Mouse (Mus musculus) embryonic facial prominence, embryonic 12.5 days (tissue): Measurements from ENCODE around the gene Sh2d2a. TPM values are rescaled to one million over a fixed set of nuclear protein-coding genes. Genes with fewer than 3 reads are reported as not detected.
"Not testable (repeated sequence)": the region's sequence is repeated elsewhere in the genome, so short reads cannot be mapped to it uniquely, and the experiment has no call there.

ENCODE experiments used
- ATAC-seq: fragments of 200-750 bp; cut with Nextera tagmentation; 2 replicates; pipeline ENCODE4 v1.8.0; 2017; ENCODE audit not compliant: insufficient number of reproducible peaks, insufficient read depth, low FRiP score, low TSS enrichment
- H3K27ac ChIP-seq: fragments of 300-500 bp; sonication (generic); 2 replicates; pipeline ENCODE4 v1.5.1; 2016; ENCODE audit warnings: mild to moderate bottlenecking
- H3K27me3 ChIP-seq: fragments of 300-500 bp; sonication (generic); 2 replicates; pipeline ENCODE4 v1.6.1; 2016; ENCODE audit warnings: mild to moderate bottlenecking, moderate library complexity
- H3K36me3 ChIP-seq: fragments of 300-500 bp; sonication (generic); 2 replicates; pipeline ENCODE4 v1.6.1; 2016; ENCODE audit warnings: mild to moderate bottlenecking
- H3K4me1 ChIP-seq: fragments of 300-500 bp; sonication (generic); 2 replicates; pipeline ENCODE4 v1.6.1; 2016
- H3K4me2 ChIP-seq: fragments of 300-500 bp; sonication (generic); replicated peaks from 2 replicates; pipeline ENCODE4 v1.6.1; 2016; ENCODE audit warnings: mild to moderate bottlenecking, moderate library complexity
- H3K4me3 ChIP-seq: fragments of 300-500 bp; sonication (generic); 2 replicates; pipeline ENCODE4 v1.5.1; 2016; ENCODE audit warnings: mild to moderate bottlenecking
- H3K9ac ChIP-seq: fragments of 300-500 bp; sonication (generic); 2 replicates; pipeline ENCODE4 v1.6.1; 2016; ENCODE audit warnings: mild to moderate bottlenecking, moderate library complexity
- H3K9me3 ChIP-seq: fragments of 300-500 bp; sonication (generic); 2 replicates; pipeline ENCODE4 v1.6.1; 2016; ENCODE audit warnings: mild to moderate bottlenecking, moderate library complexity
- WGBS: fragments of 180-500 bp; shearing (Covaris S2); methylation state at CpG from one replicate; pipeline ENCODE4 v1.1.7; 2016; 5-methylcytosine and 5-hydroxymethylcytosine counted together
- polyA plus RNA-seq: library from polyadenylated mRNA; unstranded; fragments of >200 nt; fragmentation: Nextera tagmentation; extraction: Ambion mirVana; gene quantifications from 2 replicates; pipeline ENCODE4 v1.2.1, GENCODE M21; 2016

The Sh2d2a gene
- 0.08 TPM in 1 of 2 replicates, not detected in the other for polyA plus RNA-seq

DNA sequence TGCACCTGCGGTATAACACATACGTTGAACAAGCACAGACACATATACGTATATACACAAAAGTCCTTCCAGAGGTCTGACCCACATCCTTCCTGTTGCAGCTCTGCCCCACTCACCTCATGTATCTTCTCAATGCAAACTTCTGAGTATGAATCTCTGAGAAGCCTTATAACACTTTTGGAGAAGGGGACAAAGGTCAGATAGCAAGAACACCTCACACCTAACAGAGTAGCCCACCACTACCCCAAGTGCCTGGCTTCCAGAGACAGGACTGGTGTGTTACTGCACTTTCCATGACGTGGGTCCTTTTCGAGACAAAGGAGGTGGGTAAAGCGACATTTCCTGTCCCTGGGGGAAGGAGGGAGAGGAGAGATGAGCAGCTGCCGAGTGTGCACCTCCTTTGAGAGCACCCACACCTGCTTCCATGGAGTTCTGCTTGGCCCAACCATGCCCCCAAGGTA, at the start of gene Sh2d2a:
Gene Sh2d2a, plus strand, starts transcription at position 106 of the 461 bp plus-strand sequence.
- Histone ChIP-seq H3K27ac (no peak within 1 kb of the TSS), H3K27me3 (no peaks in the 10 kb centered on the region), H3K4me1 (no peaks in the 10 kb centered on the region), H3K36me3 (no peaks in the 10 kb centered on the region), H3K9me3 (no peaks in the 10 kb centered on the region), H3K4me3 (no peak within 1 kb of the TSS), H3K9ac (no peak within 1 kb of the TSS), H3K4me2 (no peak within 1 kb of the TSS)
- ATAC-seq = no peak
- WGBS = 59% methylated on average over 7 of the region's 7 CpGs

DNA sequence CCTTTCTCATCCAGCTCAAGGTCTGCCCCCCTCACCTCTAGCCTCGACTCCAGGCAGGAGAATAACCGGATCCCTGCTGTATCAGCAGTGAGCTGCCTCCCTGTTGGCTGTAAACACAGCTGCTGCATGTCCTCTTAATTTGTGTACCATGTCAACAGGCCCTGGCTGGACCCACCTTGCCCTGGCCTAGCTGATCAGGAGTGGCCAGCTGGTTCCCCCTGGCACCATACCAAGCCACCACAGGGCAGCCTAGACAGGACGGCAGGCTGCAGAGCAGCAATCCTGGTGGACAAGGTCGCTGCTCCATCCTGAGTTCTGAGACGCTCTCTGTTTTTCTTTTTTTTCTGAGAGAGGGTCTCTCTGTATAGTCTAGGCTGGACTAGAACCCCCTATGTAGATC, 44.9 kb upstream of the Sh2d2a start:
- no peak for ATAC-seq
- WGBS = 62% methylated on average over 5 of the region's 5 CpGs
- no peak overlapping the region for H3K4me3 ChIP-seq
- H3K9me3 ChIP-seq = no peaks in the 10 kb centered on the region
- H3K36me3 ChIP-seq = no peaks in the 10 kb centered on the region
- no peak overlapping the region for H3K27ac ChIP-seq
- peaks cover 98% of the 10 kb centered on the region for H3K27me3 ChIP-seq
- peaks cover 16% of the 10 kb centered on the region for H3K4me1 ChIP-seq
- H3K4me2 ChIP-seq = no peak overlapping the region
- H3K9ac ChIP-seq = no peak overlapping the region

DNA sequence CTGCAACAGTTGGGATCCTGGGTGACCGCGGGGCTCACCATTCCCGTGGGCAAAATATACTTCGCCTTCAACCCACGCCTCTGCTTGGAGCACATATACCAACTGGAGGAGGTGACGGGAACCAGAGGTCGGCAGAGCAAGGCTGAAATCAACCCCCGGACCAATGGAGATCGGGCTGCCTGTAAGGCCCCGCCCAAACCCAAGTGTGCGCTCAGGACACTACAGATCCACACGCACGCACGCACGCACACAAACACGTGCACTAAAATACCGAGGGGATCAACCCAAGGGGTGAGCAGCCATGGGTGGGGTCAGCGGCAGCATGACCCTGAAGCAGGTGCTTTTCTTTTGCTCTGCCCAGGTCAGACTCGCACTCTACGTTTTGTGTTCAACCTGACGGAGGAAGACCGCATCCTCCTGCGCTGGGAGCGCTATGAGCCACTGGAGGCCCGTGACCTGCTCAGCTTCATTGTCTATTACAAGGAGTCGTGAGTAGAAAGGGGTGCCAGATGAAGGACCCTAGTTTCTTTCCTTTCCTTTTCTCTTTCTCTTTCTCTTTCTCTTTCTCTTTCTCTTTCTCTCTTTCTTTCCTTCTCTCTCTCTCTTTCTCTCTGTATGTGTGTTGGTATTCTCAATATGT, 42.4 kb upstream of the Sh2d2a start:
- Histone ChIP-seq H3K9me3 (no peaks in the 10 kb centered on the region), H3K36me3 (no peaks in the 10 kb centered on the region), H3K9ac (no peak overlapping the region), H3K27ac (no peak overlapping the region), H3K27me3 (peaks cover 98% of the 10 kb centered on the region), H3K4me2 (peak overlapping the region; percentile 34), H3K4me1 (peaks cover 1% of the 10 kb centered on the region; the same call in 1 of the 2 replicates), H3K4me3 (0 out of 2 replicates have a peak overlapping the region, but pooled peaks have one; percentile 12)
- 4% methylated on average over 26 of the region's 26 CpGs for WGBS
- ATAC-seq = no peak

DNA sequence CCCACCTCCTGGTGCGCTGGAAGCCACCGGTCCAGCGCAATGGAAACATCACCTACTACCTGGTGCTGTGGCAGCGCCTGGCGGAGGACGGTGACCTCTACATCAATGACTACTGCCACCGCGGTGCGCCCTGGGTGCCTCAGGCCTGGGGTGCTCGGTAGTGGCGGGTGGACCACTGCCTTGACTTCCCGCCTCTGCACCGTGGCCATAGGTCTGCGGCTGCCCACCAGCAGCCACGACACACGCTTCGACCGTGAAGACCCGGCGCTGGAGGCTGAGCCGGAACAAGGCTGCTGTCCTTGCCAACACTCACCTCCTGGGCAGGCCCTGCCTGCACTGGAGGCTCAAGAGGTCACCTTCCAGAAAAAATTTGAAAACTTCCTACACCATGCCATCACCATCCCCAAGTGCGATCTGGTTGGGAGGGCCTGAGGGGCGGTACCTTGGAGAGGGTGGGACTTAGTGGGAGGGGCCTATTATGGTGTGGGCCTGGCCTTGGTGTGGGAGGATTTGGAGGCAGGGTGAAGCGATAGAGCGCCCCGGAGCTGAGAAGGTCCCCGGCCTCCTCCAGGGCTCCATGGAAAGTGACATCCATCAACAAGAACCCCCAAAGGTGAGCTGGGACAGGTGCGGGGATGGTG, 37.1 kb upstream of the Sh2d2a start:
- Histone ChIP-seq H3K4me1 (peaks cover 17% of the 10 kb centered on the region; the same call in 1 of the 2 replicates), H3K27me3 (peaks cover 81% of the 10 kb centered on the region), H3K9me3 (no peaks in the 10 kb centered on the region), H3K4me2 (peak overlapping the region; percentile 38), H3K27ac (no peak overlapping the region), H3K4me3 (peak overlapping the region; percentile 25), H3K36me3 (no peaks in the 10 kb centered on the region), H3K9ac (no peak overlapping the region)
- 5% methylated on average over 28 of the region's 28 CpGs for WGBS
- ATAC-seq = 0 out of 2 replicates have a peak, but pooled peaks have one; percentile 55

DNA sequence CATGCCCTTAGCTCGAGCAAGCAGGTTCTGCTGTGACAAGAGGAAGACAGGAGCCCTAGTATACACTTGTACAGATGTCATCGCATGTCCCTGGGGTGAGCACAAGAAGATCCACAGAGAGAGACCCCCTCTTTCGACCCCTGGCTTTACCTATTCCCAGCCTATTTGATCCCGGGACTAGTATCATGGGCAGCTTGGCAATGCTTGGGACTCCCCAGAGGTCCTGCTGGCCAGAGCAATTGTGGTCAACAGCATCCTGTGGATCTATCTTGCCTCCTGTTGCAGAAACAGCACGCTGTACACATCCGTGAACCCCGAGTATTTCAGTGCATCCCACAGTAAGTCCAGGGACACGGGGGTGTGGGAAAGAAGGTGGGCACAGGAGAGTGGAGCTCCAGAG, 35.3 kb upstream of the Sh2d2a start:
- peaks cover 17% of the 10 kb centered on the region; the same call in 1 of the 2 replicates for H3K4me1 ChIP-seq
- no peak overlapping the region for H3K27ac ChIP-seq
- H3K36me3 ChIP-seq = no peaks in the 10 kb centered on the region
- H3K4me3 ChIP-seq = no peak overlapping the region
- peaks cover 73% of the 10 kb centered on the region for H3K27me3 ChIP-seq
- H3K9ac ChIP-seq = no peak overlapping the region
- 89% methylated on average over 8 of the region's 8 CpGs for WGBS
- no peaks in the 10 kb centered on the region for H3K9me3 ChIP-seq
- no peak overlapping the region for H3K4me2 ChIP-seq
- no peak for ATAC-seq

DNA sequence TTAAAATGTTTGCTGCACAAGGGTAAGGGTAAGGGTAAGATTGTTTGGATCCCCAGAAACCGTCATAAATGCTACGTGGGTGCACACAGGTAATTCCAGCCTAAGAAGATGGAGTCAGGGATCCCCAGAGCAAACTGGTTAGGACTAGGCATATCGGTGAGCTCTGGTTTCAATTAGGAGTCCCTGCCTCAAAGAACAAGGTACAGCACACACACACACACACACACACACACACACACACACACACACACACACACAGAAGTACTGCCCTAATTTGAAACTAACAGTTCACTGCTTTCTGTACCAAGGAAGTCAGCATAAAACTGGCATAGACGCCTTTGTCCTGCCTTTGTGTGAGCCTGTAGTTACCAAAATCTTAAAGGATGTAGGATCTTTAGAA, 34.1 kb upstream of the Sh2d2a start:
- peaks cover 17% of the 10 kb centered on the region; the same call in 1 of the 2 replicates for H3K4me1 ChIP-seq
- H3K4me3 ChIP-seq = no peak overlapping the region
- no peaks in the 10 kb centered on the region for H3K36me3 ChIP-seq
- no peak overlapping the region for H3K27ac ChIP-seq
- no peaks in the 10 kb centered on the region for H3K9me3 ChIP-seq
- no peak for ATAC-seq
- WGBS = 37% methylated on average over 4 of the region's 4 CpGs
- no peak overlapping the region for H3K4me2 ChIP-seq
- no peak overlapping the region for H3K9ac ChIP-seq
- peaks cover 64% of the 10 kb centered on the region for H3K27me3 ChIP-seq

DNA sequence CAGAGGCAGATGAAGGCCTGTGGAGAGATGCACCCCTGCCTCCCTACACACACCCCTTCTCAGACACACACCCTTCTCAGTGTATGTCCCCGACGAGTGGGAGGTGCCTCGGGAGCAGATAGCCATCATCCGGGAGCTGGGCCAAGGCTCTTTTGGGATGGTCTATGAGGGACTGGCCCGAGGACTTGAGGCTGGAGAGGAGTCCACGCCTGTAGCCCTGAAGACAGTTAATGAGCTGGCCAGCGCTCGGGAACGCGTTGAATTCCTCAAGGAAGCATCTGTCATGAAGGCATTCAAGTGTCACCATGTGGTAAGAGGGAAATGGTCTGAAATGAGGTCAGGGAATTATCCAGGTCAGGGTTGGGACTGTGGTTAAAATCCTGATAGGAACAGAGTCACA, 33.7 kb upstream of the Sh2d2a start:
- peaks cover 17% of the 10 kb centered on the region; the same call in 1 of the 2 replicates for H3K4me1 ChIP-seq
- ATAC-seq = no peak
- H3K4me2 ChIP-seq = no peak overlapping the region
- peaks cover 64% of the 10 kb centered on the region for H3K27me3 ChIP-seq
- no peak overlapping the region for H3K27ac ChIP-seq
- no peak overlapping the region for H3K4me3 ChIP-seq
- WGBS = 59% methylated on average over 10 of the region's 10 CpGs
- no peaks in the 10 kb centered on the region for H3K36me3 ChIP-seq
- no peak overlapping the region for H3K9ac ChIP-seq
- H3K9me3 ChIP-seq = no peaks in the 10 kb centered on the region

DNA sequence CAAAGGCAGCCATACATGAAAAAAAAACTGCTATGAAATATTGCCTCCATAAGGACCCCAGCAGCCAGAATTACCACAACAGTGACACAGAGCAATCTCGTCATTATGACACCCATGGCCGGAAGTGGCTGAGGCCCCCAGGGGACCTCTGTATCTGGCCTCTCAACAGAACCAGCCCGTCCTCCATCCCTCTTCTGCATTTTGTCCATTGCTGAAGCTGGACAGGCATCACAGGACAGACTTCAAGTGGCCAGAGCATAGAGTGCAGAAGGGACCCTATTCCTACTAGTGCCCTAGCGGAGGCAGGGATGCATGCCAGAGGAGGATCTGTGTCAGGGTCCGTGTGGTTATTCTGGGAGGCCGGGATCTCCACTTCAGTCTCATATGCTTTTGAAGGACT, 30.4 kb upstream of the Sh2d2a start:
- no peak overlapping the region for H3K27ac ChIP-seq
- 66% methylated on average over 6 of the region's 6 CpGs for WGBS
- H3K4me2 ChIP-seq = no peak overlapping the region
- no peak for ATAC-seq
- H3K36me3 ChIP-seq = no peaks in the 10 kb centered on the region
- H3K4me3 ChIP-seq = no peak overlapping the region
- H3K9me3 ChIP-seq = no peaks in the 10 kb centered on the region
- H3K9ac ChIP-seq = no peak overlapping the region
- H3K4me1 ChIP-seq = peaks cover 9% of the 10 kb centered on the region; the same call in 1 of the 2 replicates
- peaks cover 42% of the 10 kb centered on the region for H3K27me3 ChIP-seq

DNA sequence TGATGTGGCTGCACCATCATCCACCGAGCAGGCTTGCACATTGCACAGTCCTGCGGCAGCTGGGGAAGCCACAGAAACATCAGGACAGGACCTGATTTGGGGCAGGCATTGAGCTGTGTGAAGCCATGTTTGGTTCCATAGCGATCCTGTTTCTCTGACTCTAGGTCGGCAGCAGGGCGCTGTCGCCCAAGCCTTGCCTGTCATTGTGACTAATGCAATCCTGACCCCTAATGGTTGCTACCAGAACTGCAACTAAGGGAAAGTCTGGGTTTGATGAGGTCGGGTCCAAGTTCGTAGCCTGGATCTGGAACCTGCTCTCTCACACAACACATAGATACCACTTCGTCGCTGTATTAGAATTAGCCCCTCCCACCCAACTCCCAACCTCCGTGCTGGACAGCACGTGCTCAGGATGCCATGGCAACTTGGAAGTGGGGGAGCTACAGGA, 29.9 kb upstream of the Sh2d2a start:
- Histone ChIP-seq H3K9ac (no peak overlapping the region), H3K9me3 (no peaks in the 10 kb centered on the region), H3K27ac (no peak overlapping the region), H3K36me3 (no peaks in the 10 kb centered on the region), H3K4me1 (peaks cover 9% of the 10 kb centered on the region; the same call in 1 of the 2 replicates), H3K4me3 (no peak overlapping the region), H3K27me3 (peaks cover 37% of the 10 kb centered on the region), H3K4me2 (0 out of 2 replicates have a peak overlapping the region, but pooled peaks have one; percentile 8)
- 6% methylated on average over 12 of the region's 12 CpGs for WGBS
- 0 out of 2 replicates have a peak, but pooled peaks have one; percentile 30 for ATAC-seq

DNA sequence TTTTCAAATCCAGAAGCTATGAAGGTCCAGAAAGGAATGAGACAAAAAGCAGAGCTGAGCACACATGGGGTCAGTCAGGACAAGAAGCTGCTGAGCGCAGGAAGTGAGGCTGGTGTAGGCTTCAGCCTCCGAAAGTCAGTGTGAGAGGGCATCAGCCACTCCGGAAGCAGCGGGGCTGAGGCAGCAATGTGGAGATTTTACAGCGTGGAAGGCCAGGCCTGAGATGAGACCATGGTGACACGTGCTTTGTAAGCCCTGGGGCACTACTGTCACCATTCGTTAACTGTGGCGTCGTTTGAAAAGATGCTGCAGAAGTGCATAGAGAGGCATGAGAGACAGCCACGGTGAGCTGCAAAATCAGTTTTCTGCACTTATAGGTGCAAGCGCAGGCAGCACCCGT, 28.3 kb upstream of the Sh2d2a start:
- no peaks in the 10 kb centered on the region for H3K4me1 ChIP-seq
- no peak for ATAC-seq
- no peaks in the 10 kb centered on the region for H3K36me3 ChIP-seq
- no peak overlapping the region for H3K4me2 ChIP-seq
- H3K27me3 ChIP-seq = peaks cover 32% of the 10 kb centered on the region
- no peaks in the 10 kb centered on the region for H3K9me3 ChIP-seq
- H3K27ac ChIP-seq = no peak overlapping the region
- H3K9ac ChIP-seq = no peak overlapping the region
- 58% methylated on average over 12 of the region's 12 CpGs for WGBS
- no peak overlapping the region for H3K4me3 ChIP-seq

DNA sequence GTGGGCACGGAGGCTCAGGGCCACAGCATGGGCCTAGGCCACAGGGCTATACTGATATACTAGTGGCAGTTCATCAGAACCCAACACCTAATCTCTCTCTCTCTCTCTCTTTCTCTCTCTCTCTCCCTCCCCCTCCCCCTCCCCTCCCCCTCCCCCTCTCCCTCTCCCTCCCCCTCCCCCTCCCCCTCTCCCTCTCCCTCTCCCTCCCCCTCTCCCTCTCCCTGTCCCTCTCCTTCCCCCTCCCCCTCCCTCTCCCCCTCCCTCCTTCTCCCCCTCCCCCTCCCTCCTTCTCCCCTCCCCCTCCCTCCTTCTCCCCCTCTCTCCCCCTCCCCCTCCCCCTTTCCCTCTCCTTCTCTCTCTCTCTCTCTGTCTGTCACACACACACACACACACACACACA, 22.3 kb upstream of the Sh2d2a start, which contains the start of gene Pear1:
Gene Pear1, minus strand, starts transcription at position 101 of the 400 bp plus-strand sequence.
- ATAC-seq, H3K36me3 ChIP-seq, H3K27ac ChIP-seq, H3K4me3 ChIP-seq, H3K9ac ChIP-seq, H3K9me3 ChIP-seq, H3K4me1 ChIP-seq, H3K27me3 ChIP-seq, H3K4me2 ChIP-seq: not testable (repeated sequence)
- WGBS = 90% methylated on average over 1 of the region's 1 CpGs

DNA sequence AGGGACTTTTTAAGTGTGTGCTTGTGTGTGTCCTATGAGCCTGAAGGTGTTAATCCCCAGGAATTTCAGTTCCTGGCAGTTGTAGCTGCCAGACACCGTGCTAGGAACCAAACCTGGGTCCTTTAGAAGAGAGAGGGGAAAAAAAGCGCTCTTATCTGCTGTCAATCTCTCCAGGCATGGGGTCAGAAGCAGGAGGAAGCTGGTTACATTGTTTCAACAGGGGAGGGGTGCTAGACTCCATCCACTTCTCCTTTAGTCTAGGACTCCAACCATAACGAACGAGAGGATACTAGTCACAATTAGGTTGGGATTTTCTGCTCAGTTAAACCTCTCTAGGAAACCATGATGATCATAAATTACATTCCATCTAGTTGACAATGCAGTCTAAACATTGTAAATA, 18.1 kb upstream of the Sh2d2a start:
- Histone ChIP-seq H3K36me3 (no peaks in the 10 kb centered on the region), H3K4me1 (no peaks in the 10 kb centered on the region), H3K4me3 (no peak overlapping the region), H3K27ac (no peak overlapping the region), H3K9me3 (no peaks in the 10 kb centered on the region), H3K9ac (no peak overlapping the region), H3K27me3 (no peaks in the 10 kb centered on the region), H3K4me2 (no peak overlapping the region)
- no peak for ATAC-seq
- 53% methylated on average over 4 of the region's 4 CpGs for WGBS
